Mouse (Mus musculus) midbrain, embryonic 12.5 days (tissue): Measurements from ENCODE around the gene Tsacc. TPM values are rescaled to one million over a fixed set of nuclear protein-coding genes. Genes with fewer than 3 reads are reported as not detected.

ENCODE experiments used
- ATAC-seq: fragments of 200-750 bp; cut with Nextera tagmentation; 2 replicates; pipeline ENCODE4 v1.8.0; 2017; ENCODE audit warnings: low read depth, moderate TSS enrichment, moderate library complexity; ENCODE audit not compliant: low FRiP score
- H3K27ac ChIP-seq: fragments of 300-500 bp; sonication (generic); replicated peaks from 2 replicates; pipeline ENCODE4 v1.5.1; 2016; ENCODE audit warnings: mild to moderate bottlenecking
- H3K27me3 ChIP-seq: fragments of 300-500 bp; sonication (generic); 2 replicates; pipeline ENCODE4 v1.6.1; 2016; ENCODE audit warnings: mild to moderate bottlenecking
- H3K36me3 ChIP-seq: fragments of 300-500 bp; sonication (generic); 2 replicates; pipeline ENCODE4 v1.6.1; 2016
- H3K4me1 ChIP-seq: fragments of 300-500 bp; sonication (generic); 2 replicates; pipeline ENCODE4 v1.6.1; 2016
- H3K4me2 ChIP-seq: fragments of 300-500 bp; sonication (generic); replicated peaks from 2 replicates; pipeline ENCODE4 v1.6.1; 2016; ENCODE audit warnings: mild to moderate bottlenecking, moderate library complexity
- H3K4me3 ChIP-seq: fragments of 300-500 bp; sonication (generic); 2 replicates; pipeline ENCODE4 v1.5.1; 2016; ENCODE audit warnings: mild to moderate bottlenecking
- H3K9ac ChIP-seq: fragments of 300-500 bp; sonication (generic); replicated peaks from 2 replicates; pipeline ENCODE4 v1.6.1; 2016; ENCODE audit warnings: mild to moderate bottlenecking, moderate library complexity
- H3K9me3 ChIP-seq: fragments of 300-500 bp; sonication (generic); 2 replicates; pipeline ENCODE4 v1.6.1; 2016; ENCODE audit warnings: mild to moderate bottlenecking
- WGBS: fragments of 180-500 bp; shearing (Covaris S2); methylation state at CpG from one replicate; pipeline ENCODE4 v1.1.7; 2016; 5-methylcytosine and 5-hydroxymethylcytosine counted together
- polyA plus RNA-seq: library from polyadenylated mRNA; unstranded; fragments of >200 nt; fragmentation: Nextera tagmentation; extraction: Ambion mirVana; gene quantifications from 2 replicates; pipeline ENCODE4 v1.2.1, GENCODE M21; 2016

Gene Tsacc
- polyA plus RNA-seq, 1 experiment from 2014 or later = 10.9 TPM

DNA sequence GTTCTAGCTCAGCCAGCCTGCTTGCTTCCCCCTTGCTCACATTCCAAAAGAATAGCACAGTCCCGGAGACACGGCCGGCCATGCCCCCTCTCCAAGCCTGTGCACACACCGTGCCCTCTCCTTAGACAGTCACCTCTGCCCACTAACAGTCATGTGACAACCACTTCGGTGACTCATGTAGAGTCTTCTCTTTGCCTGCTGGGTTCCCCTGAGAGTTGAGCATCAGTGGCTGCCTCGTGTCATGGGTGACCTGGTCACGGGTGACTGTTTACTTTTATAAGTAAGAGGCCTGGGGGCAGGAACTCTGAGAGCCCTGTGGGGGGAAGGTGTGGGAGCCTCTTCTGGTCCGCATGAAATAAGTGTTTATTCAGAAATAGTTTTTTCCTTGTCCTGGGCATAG is 62.8 kb downstream of the Tsacc start:
- H3K4me1 ChIP-seq = peaks cover 97% of the 10 kb centered on the region
- no peak overlapping the region for H3K4me2 ChIP-seq
- WGBS = 39% methylated on average over 8 of the region's 8 CpGs
- H3K27ac ChIP-seq = peak overlapping the region; percentile 82
- ATAC-seq = no peak
- H3K4me3 ChIP-seq = no peak overlapping the region
- H3K36me3 ChIP-seq = peaks cover 10% of the 10 kb centered on the region; the same call in 1 of the 2 replicates
- peaks cover 98% of the 10 kb centered on the region for H3K27me3 ChIP-seq
- no peaks in the 10 kb centered on the region for H3K9me3 ChIP-seq
- H3K9ac ChIP-seq = no peak overlapping the region

DNA sequence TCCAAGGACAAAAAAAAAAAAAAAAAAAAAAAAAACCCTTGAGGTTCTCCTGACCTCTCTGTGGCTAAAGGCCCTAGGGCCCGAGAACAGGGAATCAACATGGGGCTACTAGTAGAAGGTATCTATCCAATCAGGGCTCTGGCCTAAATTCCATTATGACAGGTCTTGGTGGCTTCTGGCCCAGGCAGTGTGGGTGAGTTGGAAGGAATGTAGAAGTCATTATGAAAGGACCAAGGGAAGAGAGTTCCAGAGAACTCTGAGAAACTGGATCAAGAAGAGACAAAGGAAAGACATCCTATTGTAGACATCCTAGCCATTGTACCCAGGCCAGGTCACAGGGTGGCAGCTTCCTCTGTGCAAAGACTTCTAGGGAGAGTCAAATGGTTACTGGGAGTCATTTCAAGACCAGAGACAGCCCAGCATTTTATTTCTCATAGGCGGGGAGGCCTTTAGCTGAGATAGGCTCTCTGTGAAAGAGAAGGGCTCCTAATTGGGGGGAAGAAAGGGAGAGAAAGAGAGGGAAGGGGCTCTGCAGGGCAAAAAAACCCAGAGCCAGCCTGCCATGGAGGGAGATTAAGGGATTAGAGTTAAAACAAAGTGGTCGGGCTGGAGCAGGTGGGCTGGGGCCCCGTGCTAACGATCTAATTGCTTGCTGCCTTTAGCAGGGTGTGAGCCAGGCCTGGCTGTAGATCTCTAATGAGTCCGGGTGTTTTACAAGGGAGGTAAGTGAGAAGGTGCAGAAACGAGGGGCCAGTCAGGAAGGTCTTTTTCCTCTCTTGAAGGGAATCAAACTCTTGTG is 63.7 kb downstream of the Tsacc start:
- H3K4me1 ChIP-seq = peaks cover 97% of the 10 kb centered on the region
- peaks cover 98% of the 10 kb centered on the region for H3K27me3 ChIP-seq
- WGBS = 9% methylated on average over 7 of the region's 7 CpGs
- H3K36me3 ChIP-seq = peaks cover 16% of the 10 kb centered on the region; the same call in 1 of the 2 replicates
- H3K9ac ChIP-seq = no peak overlapping the region
- no peaks in the 10 kb centered on the region for H3K9me3 ChIP-seq
- H3K4me3 ChIP-seq = no peak overlapping the region
- ATAC-seq = no peak
- H3K27ac ChIP-seq = peak overlapping the region; percentile 82
- H3K4me2 ChIP-seq = no peak overlapping the region

Other genes with a start within 250 kb of the Tsacc start
- 124 and 128 TPM in 2 replicates for gene Naxe, start 238.5 kb downstream of the Tsacc start, polyA plus RNA-seq
- not detected in 2 replicates for gene Ttc24, start 218.7 kb downstream of the Tsacc start, polyA plus RNA-seq
- gene Iqgap3, start 215.0 kb downstream of the Tsacc start, polyA plus RNA-seq = 20.7 and 20.8 TPM in 2 replicates
- 15.1 and 17.6 TPM in 2 replicates for gene Mef2d, start 154.6 kb downstream of the Tsacc start, polyA plus RNA-seq
- gene Rhbg, start 42.3 kb downstream of the Tsacc start, polyA plus RNA-seq = 0.26 TPM in 1 of 2 replicates, not detected in the other
- gene Gm38392, start 9.8 kb downstream of the Tsacc start, polyA plus RNA-seq = not detected in 2 replicates
- 606 and 646 TPM in 2 replicates for gene Cct3, start 117 bp upstream of the Tsacc start, polyA plus RNA-seq
- 104 and 128 TPM in 2 replicates for gene Glmp, start 28.0 kb upstream of the Tsacc start, polyA plus RNA-seq
- 1.9 and 2.3 TPM in 2 replicates for gene Tmem79, start 39.1 kb upstream of the Tsacc start, polyA plus RNA-seq
- gene Smg5, start 39.3 kb upstream of the Tsacc start, polyA plus RNA-seq = 94.1 and 101 TPM in 2 replicates
- 0.82 and 0.89 TPM in 2 replicates for gene Paqr6, start 67.6 kb upstream of the Tsacc start, polyA plus RNA-seq
- gene Bglap3, start 75.7 kb upstream of the Tsacc start, polyA plus RNA-seq = 0.10 TPM in 1 of 2 replicates, not detected in the other
- not detected in 2 replicates for gene Bglap2, start 81.7 kb upstream of the Tsacc start, polyA plus RNA-seq
- gene Bglap, start 87.5 kb upstream of the Tsacc start, polyA plus RNA-seq = not detected in 2 replicates
- 100.0 and 101 TPM in 2 replicates for gene Pmf1, start 113.3 kb upstream of the Tsacc start, polyA plus RNA-seq
- gene Slc25a44, start 128.1 kb upstream of the Tsacc start, polyA plus RNA-seq = 23.6 and 24.6 TPM in 2 replicates
- gene Sema4a, start 164.2 kb upstream of the Tsacc start, polyA plus RNA-seq = 19.3 and 20.3 TPM in 2 replicates
- 34.3 and 42.8 TPM in 2 replicates for gene Lmna, start 213.0 kb upstream of the Tsacc start, polyA plus RNA-seq
- gene Mex3a, start 235.4 kb upstream of the Tsacc start, polyA plus RNA-seq = 47.8 and 49.9 TPM in 2 replicates